Mouse (Mus musculus) heart, postnatal 10 days (tissue): ENCODE results near the gene Sv2b. TPM values are rescaled to one million over a fixed set of nuclear protein-coding genes. Genes with fewer than 3 reads are reported as not detected.

Experiments used
- DNase-seq, 2 experiments: peaks; one replicate each; pipeline ENCODE4 v3.0.0; 2021
- intact Hi-C: fragments of 180-260 bp; cut with DNase I; formaldehyde crosslinking; loops from one replicate; pipeline ENCODE4 v1.15.1; 2025
- total RNA-seq, 2 experiments: library from RNA; stranded (reverse); gene quantifications; 2 replicates each; pipeline ENCODE4 v1.2.3; 2021

Sv2b gene
- total RNA-seq, 2 experiments from 2014 or later, result 0.27 to 0.98 TPM

DNA sequence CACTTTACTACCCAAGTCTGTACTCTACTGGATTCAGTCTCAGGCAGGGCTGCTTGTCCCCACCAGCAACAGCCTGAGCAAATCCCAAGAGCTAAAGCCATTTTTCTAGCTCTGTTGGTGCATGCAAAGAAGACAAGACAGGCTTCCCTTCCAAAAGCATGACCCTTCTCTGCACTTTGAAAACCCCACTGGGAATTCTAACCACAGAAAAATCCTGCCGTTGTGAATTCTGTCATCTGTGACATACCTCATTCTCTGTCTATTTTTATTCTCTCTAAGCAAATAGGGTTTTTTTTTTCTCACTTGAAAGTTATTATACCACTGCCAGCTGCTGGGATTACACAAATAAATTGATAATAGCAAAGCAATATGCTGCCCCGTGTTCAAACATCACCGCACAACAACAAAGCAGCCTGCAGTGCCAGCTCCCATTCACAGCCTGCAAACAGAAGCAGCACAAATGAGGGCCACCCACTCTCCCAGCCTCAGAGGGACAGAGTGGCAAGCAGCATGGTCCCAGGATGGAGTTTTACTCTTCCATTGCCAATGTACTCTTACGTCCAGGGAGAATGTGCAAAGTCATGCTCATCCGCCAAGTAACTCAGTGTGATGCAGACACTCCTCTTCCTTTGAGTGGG, 13.7 kb downstream of the Sv2b start:
- peak in 1 of 2 experiments; percentile 22 for DNase-seq
- intact Hi-C loops, result no loop called here

DNA sequence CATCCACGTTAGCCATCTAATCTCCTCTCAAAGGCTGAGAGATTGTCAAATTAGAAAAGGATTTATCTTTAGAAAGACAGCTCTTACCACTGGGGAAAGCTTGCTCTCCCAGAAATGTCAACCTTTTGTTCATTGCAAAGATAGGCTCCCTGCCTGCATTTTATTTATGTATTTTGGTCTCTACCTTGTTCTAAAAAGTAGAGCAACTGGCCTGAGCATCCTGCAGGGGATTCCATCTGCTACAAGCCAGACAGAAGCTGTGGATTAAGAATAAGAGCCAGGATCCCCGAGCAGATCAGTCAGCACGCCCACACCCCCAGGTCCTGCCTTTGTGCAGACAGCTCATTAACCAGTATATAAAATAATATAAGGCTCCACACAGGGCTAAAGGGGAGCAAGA, 16.8 kb downstream of the Sv2b start:
- DNase-seq, result no peak
- intact Hi-C loops, result no loop called here

DNA sequence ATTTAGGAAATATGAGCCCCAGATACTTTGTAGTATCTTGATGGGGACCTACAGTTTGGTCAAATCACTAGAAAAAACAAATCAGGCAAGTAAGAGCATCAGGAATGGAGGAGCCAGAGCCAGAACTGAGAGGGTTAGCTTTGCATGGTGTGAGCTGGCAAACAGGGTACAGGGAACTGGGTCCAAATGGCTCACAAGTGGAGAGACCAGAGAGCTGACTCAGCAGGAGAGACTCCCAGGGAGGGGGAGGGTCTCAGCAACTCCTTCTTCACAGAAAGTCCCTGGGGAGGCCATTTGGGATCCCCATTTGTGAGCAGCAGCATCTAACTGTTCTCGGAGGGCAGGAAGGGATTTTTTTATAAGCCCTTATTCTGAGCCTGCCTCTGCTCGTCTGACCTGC, 18.5 kb downstream of the Sv2b start:
- no peak for DNase-seq
- intact Hi-C loops, result no loop called here

DNA sequence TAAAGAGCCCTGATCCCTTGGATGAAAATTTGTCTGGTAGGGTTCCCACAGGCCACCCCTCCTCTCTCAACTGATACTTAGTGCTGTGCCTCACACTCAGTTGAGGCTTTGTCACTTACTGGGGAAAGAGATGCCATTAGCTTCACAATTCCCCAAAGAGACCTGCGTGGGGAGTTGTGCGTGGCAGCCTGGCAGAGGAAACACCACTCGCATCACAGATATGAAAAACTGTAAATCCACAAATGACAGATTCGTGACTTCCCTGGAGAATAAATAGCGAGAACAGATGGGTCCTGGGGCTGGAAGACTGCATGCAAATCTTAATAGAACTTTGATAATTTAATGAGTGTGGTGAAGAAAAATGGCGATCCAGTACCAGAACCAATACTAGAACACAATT, 21.8 kb downstream of the Sv2b start:
- no peak for DNase-seq
- intact Hi-C loops, result no loop called here

DNA sequence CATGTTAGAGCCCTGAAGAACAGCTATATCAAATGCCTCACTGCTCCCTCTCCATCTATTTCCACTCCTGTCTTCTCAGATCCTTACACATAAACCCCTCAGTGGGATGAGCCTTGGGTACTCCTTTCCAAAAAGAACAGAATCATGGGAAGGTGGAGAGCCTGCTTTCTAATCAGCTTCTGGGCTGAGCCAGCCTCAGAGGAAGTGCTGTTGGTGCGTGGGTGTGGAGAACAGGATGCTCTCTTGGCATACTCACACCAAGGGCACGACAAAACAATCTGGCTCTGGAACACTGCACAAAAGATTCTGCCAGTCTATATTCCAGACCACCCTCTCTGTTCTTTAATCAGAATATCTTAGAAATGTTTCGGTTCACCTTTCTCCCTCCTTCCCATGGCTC, 26.1 kb downstream of the Sv2b start:
- no peak for DNase-seq
- intact Hi-C loops, result no loop called here

DNA sequence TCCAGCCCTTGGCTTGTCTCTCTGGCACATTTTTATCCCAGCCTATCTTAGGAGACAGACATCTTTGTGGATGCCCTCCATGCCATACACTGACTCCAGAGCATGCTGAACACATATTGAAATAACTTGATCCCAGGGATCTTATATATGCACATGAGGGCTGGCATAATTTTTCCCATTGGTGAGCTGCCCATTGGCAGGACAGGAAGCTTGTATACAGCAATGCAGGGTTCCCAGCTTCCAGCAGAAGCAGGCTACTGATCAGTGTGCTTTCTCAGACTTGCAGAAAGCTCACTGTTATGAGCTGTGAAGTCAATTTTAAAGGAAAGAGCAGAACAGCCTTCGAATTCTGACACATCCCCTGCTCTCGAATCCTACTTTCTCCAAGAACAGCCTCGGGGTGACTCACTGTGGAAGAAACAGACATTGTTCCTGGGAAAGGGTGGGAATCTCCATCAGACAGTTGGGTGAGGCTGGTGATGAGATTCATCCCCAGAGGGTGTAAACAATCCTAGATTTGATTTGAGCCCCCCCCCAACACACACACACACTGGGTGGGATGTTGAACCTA, 26.9 kb downstream of the Sv2b start:
- DNase-seq, result no peak
- intact Hi-C loops, result no loop called here

DNA sequence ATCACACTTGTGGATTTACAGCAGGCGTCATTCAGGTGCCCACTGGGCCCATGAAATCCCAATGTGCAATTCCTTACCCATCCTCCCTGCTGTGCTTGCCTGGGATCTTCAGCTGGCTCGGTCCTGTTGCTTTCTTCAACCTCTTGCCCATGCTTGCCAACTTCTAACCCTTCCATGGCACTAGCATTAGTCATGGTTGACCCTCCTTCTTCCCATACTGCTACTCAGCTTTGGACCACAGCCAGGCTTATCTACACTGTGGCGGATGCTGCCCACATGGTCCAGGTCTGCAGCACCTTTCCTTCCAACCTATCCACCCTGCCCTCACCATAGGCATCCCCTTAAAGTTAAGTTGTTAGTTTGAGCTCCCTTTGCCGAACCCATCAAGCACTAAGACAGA, 28.0 kb downstream of the Sv2b start:
- no peak for DNase-seq
- intact Hi-C loops, result no loop called here

DNA sequence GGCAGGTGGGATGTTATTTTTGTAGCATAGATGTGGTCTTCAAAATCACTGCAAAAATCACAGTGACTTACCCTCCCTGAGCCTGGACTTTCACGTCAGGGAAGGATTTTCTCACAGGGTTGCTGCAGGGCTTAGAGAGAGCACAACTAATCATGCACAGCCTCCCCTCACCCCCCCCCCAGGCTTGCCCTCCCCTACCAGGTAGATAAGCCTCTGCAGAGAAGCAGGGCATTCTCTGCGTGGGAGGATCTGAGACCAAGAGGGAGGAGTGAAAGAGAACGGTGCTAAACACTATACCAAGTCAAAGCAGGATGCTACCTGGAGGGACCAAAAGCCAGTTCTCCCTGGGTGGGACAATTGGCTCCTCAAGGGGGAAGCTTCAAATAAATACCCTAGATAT, 31.2 kb downstream of the Sv2b start:
- no peak for DNase-seq
- intact Hi-C loops, result no loop called here

DNA sequence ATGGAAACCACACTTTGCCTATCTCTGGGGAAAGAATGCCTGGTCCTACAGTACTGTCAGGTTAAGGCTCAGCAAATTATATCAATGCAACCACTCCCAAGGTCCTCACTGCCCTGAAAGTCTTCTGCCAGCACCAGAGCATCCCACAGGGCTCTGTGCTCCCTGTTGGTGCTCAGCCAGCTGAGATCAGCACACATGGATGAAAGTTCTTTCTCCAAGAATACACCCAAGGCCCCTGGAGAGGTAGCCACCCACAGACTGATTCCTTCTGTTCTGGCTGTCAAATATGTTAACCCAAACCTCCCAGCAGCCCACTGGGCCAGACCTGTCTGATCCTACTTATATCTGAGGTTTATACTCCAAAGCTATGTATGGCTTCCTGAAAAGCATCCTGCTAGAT, 32.3 kb downstream of the Sv2b start:
- DNase-seq, result no peak
- intact Hi-C loops, result no loop called here

DNA sequence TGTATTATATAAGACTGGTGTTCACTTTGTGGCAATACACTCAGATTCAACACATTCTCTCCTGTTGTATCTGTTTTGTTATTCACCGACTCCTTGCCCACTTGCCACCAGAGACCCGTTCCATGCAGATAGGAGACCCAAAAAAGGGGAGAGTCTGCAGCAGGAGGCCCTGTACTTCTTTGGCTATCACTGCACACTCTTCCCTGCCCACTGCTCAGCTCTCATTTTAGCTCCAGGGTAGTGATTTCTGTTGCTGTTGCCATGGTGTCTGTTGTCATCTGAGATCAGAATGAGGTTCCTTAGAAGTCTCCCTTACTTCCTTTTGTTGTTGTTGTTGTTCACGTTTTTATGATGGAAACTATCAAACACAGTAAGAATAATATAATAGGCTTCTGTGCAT, 34.5 kb downstream of the Sv2b start:
- intact Hi-C loops, result no loop called here
- DNase-seq, result no peak

DNA sequence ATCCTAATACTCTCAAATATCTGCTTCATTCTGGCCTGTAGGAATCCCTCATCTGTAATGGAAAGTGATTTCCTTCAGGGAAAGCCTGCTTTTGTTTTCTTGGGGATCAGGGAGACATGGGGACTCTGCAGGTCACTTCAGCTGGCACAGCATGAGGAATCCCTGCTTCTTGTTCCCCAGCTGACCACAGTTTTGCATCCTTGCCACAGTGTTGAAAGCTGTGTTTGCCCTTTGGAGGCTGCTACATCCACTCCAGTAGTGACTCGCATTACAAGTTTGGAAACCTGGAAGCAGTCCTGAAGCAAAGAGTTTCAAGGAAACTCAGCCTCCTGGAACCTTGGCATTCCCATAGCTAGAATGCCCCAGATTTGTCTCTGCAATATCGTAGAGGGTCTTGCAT, 35.4 kb downstream of the Sv2b start:
- intact Hi-C loops, result no loop called here
- DNase-seq, result no peak

DNA sequence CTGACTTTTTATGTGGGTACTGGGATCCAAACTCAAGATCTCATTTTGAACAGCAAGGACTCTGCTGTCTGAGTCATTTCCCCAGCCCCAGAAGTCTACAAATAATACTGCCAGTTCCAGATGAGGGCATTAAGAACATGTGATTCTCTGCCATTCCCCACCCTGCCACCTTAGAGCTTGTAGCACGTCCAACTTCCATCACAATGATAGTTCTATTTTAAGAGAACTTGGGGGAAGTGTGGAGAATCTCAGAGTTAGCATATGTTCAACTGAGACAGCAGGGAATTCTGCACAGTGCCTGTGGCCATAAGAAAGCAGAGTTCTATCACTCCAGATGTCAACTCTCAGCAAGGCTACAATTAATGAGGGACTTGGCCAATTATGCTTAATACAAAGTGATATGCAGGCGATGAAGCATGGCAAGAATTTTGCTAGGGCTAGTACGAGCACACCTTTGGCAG, 37.1 kb downstream of the Sv2b start:
- intact Hi-C loops, result no loop called here
- DNase-seq, result no peak

DNA sequence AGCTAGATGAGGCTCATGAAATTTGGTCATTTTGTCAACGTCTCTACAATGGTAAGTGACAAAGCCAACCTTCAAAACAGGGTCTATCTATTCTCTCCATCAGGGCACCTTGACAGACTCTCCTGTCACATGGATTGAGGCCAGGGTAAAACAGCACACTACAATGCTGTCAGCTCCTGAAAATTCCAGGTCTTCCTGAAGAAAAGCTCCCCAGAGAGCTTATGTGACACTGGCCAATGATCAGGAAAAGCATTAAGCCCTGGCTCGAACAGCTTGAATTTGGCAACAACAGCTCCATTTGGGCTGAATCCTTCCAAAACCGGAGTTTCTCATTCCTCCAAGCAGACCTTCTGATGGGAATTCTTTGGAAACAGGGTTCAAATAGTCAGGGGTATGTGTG, 37.8 kb downstream of the Sv2b start:
- DNase-seq, result no peak
- intact Hi-C loops, result no loop called here

DNA sequence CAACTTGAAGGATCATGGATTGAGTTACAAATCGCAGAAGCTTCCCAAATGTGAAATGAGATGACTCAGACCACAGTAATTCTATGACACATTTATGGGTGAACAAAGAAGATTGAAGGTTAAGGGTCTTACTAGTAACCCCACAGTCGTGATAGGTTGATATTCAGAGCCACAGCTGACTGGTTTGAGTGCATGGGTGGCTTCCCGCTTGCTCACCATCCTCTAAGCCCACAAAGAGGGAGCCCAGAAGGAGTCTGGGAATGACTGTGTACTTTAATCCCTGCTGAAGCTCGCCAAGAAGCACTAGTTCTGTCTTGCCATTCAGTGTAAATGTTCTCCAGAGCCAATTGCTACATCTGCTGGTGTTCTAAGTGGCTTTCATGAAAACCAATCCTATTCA, 41.8 kb downstream of the Sv2b start:
- intact Hi-C loops, result no loop called here
- no peak for DNase-seq

DNA sequence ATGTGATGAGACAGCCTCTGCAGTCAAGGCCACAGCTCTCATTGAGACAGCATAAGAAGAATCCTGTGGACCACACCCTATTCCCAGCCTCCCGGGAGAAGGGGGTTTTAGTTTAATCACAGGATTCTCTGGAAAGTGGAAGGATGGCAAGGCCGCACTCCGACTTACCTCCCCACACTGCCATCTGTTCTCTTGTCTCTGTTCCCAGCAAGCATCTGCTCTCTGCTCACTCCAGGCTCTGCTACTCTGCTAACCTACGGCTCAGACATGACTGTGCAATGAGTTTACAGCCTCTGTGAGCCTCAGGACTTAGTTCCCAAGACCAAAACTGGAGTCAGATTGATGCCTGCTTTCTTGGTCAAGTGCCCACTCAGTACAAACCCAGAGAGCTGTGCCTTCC, 43.8 kb downstream of the Sv2b start:
- intact Hi-C loops, result no loop called here
- DNase-seq, result no peak

DNA sequence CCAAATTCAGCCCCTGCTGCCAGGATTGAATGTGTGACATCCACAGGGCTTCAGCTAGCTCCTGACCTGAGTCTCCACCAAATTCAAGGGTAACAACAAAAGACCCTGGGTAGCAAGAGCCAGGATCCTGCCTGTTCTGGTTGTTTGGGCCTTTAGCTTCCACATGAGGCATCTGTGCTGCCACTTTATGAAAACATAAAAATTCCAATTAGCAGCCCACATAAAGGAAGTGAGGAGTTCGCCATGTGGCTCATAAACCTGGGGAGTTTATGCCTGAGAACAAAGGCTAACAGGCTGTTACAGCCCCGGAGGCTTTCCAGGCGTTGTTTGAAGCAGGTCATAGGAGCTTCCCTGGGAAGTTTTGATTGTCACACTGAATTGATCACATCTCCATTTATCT, 49.1 kb downstream of the Sv2b start:
- intact Hi-C loops, result no loop called here
- no peak for DNase-seq

DNA sequence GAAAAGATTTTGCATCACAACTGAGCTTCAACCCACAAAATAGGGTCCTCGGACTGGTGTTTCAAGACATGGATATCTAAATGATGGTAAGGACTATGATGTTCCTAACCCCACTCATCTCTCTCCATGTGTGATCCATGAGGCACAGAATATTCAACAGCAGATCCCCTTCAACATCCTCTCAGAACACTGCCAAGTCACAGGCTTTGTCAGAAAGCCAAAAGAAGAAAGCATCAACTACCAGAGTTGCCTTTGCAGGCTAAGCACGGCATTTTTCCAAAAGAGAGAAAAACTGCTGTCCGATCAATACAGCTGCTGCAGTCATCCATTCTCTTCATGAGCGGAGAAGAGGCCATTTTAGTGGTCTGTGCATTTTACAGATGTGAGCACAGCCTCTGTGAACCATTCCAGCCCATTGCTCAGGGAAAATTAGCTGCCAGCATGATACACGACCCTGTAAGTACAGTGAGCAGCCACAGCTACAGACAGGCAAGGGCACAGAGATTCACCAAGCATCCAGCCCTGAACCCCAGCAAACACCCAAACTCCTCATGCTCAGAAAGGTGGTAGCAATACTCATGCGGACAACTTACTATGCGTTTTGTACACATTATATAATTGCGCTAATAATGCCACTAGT, 55.3 kb downstream of the Sv2b start:
- DNase-seq, result no peak
- intact Hi-C loops, result no loop called here

DNA sequence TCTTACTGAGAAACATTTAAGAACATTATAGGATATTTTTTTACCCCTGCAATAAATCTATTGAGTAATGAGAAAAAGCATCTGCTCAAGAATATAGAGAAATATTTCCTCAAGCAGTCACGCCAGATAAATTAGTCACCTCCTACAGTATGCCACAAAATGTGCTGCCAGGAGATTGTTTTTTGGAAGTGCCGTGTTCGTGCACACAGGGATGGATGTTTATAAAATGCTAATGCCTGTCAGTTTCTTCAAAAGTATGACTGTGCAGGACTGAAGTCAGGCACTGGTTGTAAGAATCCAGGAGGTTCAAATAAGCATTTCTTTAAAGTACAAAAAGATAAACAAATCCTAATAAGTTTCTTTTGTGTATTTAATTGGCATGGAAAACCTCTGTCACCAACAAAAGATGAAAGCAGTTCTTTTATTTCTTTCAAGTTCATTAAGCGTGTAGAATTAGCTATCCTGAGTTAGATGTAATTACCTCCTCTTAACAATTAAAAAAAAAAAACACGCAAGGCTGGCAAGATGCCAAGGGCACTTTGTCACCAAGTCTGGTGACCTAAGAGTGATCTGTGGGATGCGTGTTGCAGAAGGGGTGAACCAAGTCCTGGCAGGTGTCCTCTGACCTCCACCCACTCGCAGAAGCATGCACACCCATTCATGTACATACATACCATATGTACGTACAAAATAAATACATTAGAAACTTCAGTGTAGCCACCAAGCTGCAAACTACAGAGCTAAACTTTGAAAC, 68.1 kb downstream of the Sv2b start:
- DNase-seq, result no peak
- intact Hi-C loops, result no loop called here

DNA sequence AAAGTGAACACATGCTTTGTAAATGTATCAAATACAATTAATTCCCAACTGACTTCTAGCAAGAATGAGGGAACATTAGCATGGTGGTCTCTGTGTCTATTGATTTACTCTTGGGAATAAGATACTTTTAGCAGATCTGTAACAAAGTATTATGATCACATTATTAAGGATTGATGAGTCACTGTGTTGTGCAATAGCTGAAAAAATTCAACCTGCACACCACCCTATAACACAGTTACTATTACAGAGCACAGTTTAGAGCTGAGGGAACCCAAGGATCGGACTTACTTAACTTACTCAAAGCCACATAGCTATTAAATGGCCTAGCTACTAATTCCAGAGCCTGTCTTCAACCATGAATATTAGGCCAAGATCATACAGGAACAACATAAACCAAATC, 72.7 kb downstream of the Sv2b start:
- intact Hi-C loops, result no loop called here
- no peak for DNase-seq

DNA sequence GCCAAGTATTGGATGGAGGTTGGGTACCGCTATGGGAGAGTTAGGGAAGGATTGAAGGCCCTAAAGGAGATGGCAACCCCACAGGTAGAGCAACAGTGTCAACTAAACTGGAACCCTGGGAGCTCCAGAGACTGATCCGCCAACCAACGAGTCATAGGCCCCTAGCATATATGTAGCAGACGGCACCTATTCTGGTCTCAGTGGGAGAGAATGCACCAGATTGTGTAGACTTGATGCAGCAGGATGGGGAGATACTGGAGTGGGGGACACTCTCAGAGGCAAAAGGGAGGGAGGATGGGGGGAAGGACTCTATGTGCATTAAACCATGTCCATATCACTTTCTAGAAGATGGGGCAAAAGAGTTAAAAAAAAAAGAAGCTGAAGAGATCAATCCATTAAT, 84.9 kb downstream of the Sv2b start:
- no peak for DNase-seq
- intact Hi-C loops, result no loop called here

DNA sequence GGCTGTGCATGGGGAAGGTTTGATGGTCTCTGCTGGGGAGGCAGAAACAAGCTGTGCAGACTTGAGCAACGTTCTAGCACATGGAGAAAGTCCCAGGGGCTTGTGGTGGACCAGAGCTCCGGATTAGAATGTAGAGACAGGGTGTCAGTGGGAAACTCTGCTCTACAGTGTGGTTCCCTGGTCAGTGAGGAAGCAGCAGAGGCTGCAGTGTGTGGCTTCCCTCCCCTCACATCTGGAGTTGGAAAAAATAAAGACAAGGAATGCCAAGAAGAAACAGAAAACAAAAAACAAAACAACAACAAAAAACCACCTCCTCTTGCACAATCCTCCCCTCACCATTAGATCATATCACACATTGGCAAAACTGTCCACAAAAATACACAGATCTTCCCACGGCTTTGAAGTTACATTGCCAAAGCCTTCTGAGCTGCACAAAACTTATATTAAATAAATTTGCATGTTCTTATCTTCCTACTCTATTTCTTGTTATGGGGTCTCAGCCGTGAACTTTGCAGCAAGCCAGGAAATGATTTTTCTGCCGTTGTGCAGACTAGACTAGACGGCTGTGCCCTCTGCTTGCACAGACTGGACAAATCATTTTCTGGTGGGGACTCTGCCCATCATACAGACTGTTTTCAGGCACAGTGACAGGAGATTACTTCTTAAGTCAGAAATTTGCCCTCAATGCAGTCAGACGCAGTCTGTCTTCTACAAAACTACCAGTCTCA, 86.2 kb downstream of the Sv2b start:
- intact Hi-C loops, result no loop called here
- no peak for DNase-seq
